Mouse (Mus musculus) thymus, adult 18-20 months (tissue): Measurements from ENCODE around the gene Mllt3.

ENCODE experiments used
- DNase-seq, 2 experiments: peaks; one replicate each; pipeline ENCODE4 v3.0.0; 2022; ENCODE audit warnings: mixed read lengths in 2 of 2

Gene Mllt3

DNA sequence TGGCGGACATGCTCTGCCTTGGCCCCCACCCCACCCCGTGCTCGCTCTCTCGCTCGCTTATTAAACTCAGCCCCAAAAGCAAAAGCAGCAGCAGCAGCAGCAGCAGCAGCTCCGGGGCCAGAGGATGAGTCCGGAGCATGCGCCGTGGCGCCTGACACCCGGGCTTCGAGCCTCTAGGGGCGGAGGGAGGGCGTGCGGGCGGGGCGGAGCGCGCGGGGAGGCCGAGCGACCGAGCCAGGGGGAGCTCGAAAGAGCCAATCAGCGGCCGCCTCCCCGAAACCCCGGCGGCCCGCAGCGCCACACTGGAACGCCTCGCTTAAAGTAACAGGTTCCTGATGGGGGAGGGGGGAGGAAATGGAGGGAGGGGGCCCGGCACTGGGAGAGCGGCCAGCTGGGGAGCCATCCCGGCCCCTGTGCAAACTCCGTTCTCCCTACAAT is at the start of gene Mllt3:
Mllt3 (minus strand) TSS at position 149 of the 438 bp plus-strand sequence.
- DNase-seq, result peak; percentile 95 to 98

DNA sequence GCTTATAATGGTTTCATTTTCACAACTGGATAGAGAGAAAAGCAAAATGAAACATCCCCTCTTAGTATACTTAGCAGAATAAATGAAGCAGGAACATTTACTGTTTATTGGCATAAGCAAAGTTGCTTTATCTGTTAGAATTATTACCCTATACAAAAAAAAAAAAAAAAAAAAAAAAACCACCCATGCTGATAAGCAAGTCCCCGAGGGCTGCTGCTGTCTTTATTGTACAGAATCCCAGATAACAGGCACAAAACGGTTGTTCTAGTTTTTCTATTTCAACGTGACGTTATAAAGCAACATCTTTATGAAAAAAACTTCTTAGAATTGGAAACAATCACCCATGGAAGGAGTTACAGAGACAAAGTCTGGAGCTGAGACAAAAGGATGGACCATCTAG is 49.2 kb upstream of the Mllt3 start:
- no peak for DNase-seq

DNA sequence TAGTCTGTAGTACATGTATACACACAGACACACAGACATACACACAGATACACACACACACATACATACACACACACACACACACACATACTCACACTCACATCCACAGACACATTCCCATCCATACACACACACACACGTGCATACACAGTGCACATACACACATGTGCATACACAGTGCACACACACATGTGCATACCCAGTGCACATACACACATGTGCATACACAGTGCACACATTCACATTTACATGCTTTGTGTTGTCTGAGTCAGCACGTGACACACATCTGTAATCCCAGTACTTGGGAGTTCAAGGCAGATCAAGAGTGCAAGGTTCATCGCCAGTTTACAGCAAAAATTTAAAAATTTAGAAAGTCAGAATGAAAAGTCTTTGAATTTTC is 48.7 kb upstream of the Mllt3 start:
- DNase-seq, result no peak

DNA sequence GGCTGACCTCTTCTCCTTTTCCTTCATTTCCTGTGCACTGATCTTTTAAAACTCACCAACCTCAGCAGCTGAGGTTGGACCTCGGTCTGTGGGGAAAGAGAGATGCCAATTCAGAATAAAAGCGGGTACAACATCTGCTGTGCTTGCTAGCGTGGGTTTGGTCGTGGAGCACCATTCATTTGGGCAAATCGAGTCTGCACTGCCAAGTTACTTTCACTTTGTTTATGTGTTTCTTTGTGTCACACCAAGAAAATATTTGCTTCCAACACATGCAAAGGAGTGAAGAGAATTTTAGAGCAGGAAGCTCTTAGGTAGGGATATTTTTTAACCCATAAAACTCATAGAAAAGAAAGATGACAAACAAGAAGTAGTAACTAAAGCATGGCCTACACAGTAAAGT is 48.3 kb upstream of the Mllt3 start:
- no peak for DNase-seq

DNA sequence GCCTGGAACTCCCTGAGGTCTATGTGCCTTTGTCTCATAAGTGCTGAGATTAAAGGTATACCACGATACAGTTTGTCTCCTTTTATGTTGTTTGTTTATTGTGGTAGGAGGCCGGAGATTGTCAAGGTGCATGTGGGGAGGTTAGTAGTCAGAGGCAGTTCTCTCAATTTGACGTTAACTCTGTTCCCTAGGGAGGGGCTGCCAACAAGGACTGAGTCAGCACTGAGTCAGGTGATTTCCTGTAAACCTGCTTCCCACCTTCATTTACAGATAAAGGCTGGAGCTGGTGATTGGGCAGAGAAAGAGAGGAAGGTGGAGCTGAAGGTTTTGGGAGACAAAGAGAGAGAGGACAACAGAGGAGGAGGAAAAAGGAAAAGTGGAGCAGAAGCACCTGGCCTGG is 45.8 kb upstream of the Mllt3 start:
- DNase-seq, result no peak

DNA sequence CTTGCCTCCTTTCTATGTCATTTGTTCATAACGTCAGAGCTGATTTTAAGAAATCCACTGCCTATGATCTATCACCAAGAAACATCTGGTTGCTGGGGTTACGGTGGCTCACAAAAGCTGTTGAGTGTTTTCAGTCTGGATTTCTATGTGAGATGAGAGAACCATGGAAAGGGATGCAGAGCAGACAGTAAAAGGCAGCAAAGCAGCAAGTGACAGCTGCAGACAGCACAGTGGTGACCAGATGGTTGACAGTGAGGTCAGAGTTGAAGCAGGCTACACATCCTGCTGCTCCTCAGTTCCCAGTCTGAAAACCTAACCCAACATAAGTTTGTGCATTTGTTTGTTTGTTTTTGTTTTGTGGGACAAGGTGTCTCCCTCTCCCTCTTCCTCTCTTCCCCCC is 42.2 kb upstream of the Mllt3 start:
- DNase-seq, result no peak

DNA sequence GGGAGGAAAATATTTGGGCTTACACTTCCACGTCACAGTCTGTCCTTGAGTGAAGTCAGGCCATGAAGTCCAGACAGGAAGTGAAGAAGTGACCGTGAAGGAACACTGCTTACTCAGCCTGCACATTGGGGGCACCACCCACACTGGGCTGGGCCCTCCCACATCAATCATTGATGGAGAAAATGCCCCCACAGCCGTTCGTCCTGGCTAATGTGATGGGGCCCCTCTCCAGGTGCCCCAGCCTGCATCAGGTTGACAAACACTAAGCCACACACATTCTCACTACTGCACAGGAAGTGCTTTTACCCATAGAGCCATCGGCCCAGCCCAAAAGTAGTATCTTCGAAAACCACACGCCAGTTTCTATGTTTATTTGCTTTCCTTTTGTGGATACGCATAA is 13.1 kb upstream of the Mllt3 start:
- DNase-seq, result peak; percentile 9 to 37

DNA sequence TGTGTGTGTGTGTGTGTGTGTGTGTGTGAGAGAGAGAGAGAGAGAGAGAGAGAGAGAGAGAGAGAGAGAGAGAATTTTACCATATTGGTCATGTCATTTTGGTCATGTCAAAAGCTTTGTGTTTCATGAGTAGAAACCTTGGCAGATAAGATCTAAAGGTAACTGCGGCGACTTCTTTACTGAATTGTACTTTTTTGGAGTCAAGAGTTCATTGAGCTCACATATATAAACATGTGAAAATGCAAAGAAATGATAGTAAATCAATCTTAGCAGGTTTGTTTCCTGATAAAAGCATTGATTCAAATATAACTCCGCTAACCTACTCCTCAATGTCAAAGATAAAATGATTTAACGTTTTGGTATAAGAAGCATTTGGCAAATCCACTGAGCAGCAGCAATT is 12.0 kb upstream of the Mllt3 start:
- DNase-seq, result no peak

DNA sequence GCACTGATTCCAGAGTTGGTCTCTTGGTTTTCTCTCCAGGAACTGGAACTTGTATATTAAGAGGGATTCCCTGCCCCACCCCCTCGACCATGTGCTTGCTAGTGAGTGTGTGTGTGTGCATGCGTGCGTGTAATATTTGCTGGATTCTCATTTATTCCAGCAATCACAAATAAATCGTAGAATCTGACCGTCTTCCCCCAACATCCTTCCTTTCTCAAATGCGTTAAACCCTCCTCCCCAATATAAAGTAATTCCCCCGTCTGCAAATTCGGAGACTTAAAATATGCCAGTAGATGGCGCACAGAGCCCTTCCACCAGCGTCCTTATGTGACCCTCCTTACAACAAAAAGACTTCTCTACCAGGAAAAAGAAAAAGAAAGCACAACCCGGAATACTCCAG is 2.2 kb upstream of the Mllt3 start:
- DNase-seq, result peak; percentile 34 to 57

DNA sequence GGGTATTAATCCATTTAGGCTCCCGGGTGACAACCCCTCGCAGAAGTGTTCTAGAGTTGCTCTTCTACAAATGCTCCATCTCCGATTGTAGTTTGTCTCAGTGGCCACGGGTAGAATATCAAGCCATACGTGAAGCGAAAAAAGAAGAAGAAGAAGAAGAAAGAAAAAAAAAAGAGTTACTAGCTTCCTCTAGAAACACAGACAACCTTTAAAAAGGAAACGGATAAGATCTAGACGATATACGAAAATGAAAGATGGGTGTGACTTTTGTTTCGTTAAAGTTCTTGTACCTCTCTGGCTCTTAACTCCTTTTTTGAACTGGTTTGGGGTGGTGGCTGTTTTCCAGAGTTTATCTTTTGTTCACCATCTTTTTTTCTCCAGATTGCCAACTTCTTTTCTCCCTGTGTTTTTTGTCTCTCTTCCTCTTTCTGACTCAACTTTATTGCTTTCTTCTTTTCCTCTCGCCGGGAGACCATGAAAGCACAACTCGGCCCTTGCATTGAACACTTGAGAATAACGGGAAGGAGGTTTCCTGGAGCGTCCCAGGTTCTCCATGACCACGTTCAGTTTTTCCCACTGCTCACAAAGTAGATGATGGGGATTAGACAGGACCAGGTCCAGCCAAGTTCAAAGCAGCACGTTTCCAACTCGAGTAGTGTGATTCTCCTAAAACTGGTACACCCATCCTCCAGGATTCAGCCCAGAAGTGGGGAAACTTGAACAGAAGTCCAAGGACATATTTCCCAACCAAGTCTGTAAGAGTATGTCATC is 1.4 kb upstream of the Mllt3 start:
- peak; percentile 7 to 13 for DNase-seq

DNA sequence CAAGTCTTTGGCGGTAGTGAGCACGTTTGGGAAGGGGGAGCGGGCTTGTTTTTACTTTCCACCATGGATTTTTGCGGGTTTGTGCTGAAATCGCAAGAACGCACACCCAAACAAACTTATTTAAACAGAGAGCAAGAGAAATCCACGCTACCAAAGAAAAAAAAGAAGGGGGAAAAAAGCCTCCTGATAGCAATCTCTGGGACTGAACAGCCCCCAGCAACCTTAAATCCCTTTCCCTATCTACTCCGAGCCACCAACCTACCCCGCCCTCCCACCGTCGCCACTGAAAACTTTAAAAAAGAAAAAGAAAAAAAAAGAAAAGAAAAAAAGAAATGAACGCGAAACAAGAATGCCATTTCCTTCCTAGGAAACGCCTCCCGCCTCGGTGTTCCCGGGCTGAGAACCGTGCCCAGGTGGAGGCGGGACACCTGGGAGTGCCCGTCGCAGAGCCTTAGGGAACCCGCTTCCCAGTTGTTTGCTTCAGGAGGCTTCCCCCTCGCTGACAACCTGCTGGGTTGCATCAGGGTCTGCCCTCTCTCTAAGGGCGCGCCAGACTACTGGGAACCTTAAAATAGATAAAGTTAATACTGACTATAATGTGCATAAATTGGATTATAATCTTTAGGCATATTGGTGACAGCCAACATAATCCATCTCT is 694 bp upstream of the Mllt3 start:
- peak; percentile 15 to 37 for DNase-seq

DNA sequence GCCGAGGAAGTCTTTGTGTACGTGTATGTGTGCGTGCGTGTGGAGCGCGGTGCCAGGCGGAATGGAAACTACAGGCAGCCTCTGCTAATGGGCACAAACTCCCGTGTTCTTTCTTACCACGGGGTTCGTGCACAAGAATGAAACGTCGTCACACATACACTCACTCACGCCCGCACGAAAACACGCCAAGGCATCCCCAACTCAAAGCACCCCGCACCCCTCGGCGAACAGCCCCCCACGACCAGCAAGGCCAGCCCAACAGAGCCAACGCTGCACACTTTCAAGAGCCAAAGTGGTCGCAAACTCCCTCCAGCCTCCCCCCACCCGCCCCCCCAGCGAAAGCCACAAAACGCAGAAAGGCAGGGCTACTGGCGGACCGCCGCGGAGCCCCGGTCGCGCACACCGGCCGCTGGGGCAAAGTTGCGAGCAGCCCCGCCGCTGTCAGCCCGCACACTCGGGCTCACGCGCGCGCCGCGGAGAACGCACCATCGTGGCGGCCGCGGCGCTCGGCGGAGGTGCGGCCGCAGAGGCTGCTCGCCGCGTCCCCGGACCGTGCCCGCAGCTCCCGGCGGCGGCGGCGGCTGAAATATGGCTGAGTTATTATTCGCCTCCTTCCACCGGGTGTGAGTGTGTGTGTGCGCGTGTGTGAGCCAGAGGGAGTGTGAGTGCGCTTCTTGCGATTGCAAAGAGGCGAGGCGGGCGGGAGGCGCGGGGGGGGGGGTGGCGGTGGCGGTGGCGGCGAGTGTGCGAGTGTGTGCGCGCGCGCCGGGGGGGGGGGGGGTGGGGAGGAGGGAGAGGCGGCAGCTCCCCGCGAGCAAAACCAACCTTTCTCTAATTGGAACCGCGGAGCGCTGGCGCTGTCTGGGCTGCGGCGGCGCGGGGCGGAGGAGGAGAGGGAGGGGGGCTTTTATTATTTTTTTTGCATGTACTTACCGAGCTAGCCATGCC is 739 bp downstream of the Mllt3 start:
- peak; percentile 30 to 51 for DNase-seq

DNA sequence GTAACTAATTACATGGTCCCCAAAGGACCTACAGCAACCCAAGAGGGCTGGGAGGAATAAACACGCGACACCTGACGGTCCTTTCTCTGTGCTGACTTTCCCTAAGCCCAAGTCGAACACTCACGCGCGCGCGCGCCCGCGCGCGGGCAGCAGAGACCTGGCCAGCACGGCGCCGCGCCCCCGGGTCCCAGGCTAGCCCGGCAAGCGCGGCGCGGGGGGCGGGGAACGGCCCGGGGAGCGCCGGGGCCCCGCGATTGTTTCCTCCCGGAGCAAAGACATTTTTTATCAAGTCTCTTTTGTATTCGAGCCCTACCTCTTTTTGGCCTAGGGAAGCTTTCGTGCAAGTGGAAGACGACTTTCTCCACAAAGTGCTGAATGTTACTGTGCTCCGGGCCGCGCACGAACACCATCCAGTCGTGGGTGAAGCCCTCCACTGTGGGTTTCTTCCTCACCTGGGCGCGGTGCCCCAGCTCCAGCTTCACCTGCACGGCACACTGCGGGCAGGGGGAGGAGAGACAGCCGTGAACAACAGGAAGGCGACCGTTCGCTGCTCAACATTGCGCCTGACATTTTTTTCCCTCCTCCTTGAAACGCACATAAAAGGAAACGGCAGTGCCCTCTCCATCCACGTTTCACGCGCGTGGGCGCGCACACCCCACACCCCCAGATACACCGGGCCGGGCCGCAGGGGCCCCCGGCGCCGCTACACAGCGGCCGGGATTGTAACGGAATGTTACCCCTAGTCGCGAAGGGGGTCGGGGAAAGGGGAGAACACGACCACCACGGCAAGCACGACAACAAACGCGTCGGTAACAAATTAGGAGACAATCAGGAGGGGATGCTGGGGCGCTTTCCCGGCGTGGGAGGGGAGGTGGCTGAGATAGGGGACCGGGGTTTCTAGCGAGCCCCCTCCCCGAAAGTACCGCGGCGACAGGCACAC is 1.7 kb downstream of the Mllt3 start:
- peak; percentile 41 to 60 for DNase-seq

DNA sequence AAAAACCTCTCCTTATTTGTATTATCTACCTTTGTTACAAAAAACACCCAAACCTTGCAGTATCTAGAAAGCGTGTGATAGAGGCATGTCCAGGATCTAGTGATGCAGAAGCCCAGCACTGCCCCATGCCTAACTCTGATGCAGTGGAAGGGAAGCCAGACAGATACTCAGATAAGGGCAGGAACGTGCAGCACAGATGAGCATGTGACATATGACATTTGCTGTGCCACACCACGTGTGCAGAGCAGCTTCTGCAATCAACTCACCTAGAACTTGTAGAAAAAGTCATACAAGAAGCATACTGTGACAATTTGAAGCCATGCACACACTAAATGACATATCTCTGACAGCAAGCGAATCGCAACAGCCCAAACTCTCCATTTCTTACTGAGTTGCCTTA is 9.6 kb downstream of the Mllt3 start:
- DNase-seq, result no peak

DNA sequence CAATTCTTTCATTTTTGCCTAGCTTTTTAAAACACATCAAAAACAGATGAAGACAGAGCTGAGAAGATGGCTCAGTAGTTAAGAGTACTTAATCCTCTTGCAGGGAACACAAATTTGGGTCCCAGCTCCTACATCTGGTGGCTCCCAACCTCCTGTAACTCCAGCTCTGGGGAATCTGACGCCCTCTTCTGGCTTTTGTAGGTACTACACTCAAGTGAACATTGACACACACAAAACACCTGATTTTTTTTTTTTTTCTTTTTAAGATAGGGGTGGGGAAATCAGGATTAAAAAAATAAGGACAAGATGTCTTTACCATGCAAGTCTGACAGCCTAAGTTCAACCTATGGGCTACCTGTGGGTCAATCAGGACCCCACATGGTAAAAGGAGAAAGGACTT is 10.5 kb downstream of the Mllt3 start:
- DNase-seq, result no peak

DNA sequence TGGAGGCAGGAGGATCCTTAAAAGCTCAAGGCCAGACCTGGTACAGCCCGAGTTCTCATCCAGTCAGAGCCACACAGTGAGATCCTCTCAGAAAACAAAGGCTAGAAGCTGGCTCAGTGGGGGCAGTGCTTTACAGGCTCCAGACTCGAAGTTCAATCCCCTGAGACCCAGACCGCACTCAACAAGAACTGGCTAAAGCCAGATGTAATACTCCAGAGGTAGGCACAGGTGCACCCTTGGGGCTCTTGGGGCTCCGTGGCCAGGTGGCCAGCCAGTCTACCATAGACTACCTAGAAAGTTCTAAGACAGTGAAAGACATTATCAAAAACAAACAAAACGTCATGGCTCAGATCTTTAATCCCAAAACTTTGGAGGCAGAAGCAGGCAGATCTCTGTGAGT is 12.7 kb downstream of the Mllt3 start:
- DNase-seq, result no peak

DNA sequence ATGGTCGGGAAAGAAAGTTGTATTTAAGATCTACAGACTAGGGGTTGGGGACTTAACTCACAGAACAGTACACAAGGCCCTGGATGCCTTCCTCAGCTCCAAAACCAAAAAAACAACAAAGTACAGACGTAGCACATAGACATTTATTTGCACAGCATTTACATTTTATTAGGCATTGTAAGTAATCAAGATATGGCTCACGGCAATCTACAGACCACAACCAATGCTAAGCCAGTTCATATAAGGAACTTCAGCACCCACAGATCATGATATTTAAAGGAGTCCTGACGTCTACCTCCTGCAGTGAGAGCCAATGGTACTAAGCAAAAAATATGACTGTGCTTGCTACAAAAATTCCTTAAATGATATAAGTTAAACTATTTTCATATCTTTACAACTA is 13.5 kb downstream of the Mllt3 start:
- no peak for DNase-seq

DNA sequence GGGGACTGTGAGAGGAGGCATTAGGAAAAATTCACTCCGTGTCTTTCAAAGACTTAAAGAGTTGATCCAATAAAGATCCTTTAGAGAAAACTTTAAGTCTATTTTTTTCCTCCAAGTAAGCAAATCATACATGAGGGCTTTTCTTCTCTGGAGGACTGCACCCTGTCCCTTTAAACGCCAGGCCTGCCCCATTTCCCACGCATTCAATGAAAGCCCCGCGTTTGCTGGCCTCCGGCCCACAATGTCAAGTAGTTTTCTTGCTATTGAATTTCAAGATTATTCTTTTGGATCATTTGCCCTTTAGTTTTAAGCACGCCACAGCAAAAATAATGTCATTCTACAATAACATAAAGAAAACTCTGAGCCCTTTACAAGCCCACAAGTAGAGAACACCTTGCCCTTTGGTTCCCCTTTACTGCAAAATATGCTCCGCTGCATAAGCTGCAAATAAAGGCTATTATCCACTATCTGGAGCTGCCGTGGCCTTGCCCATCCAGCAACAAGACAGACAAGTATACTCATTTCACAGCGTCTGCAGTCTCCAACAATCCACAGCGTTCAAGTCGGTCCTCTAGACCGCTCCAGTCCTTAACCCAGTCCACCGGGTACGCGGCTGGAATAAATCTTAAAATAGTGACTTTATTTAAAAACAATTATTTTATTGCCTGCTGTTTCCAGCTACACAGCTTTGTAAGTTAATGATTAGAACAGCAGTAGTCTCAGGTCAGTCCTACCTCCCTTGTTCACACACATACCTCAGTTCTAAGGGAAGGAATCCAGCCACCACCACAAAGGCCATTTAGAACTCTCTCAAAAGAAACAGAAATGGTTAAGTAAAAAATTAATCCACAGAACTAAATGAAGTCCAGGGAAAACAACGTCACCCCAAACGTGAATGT is 15.5 kb downstream of the Mllt3 start:
- DNase-seq, result no peak

DNA sequence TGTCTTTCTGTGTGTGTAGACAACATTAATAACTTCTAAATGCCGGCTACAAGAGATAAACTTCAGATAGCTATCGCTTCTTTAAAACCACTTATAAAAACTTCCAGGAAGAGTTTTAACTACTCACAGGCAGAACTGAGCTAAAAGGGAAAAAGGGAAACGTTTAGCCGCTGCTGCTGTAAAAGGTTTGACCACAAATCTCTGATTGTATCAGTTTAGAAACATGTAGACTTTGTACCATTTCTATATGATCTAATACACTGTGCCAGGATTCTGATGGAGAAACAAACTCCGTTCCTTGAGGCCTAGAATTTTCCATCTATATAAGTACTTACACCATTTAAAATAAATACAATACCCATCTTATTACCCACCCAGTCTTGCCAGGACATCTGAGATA is 17.4 kb downstream of the Mllt3 start:
- DNase-seq, result no peak

DNA sequence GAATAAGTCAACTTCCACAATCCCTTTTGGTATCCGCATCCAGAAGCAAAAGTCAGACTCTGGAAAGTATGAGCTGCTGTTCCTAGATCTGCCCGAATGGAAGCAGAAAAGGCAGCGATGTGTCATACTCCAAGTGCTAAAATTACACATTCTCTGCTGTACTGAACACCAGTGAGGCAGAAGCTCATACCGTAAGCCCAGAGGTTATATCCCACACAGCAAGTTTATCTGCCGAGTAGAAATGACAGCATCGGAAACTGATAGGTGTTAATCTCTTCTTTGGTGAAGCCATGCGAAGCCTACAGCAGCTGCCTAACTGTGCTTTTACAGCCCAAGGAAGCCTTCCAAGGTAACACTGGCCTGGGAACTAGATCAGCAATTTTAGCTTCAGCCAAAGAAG is 17.9 kb downstream of the Mllt3 start:
- DNase-seq, result no peak

DNA sequence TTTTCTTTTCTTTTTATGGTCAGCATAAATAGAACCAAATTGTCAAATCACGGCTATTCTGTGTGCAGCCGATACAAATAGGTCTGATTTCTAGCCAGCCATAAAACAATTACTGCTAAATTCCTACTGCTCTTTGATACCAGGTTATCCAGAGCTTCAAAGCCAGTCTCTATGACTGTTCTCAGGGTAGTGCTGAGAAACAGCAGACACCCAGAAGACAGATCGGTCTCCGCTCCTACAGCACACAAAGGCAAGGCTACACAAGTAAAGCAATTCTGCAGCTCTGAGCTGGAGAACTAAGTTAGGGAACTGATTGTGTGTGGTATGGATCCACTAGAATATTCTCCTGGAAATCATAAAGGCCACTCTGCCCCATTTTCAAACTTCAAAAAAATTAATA is 20.4 kb downstream of the Mllt3 start:
- no peak for DNase-seq
